Mouse (Mus musculus): ENCODE measurements around the gene Ssh2. TPM values are rescaled to one million over a fixed set of nuclear protein-coding genes. Genes with fewer than 3 reads are reported as not detected.

The Ssh2 gene
- polyA plus RNA-seq, 1 experiment = 13.5 TPM

DNA sequence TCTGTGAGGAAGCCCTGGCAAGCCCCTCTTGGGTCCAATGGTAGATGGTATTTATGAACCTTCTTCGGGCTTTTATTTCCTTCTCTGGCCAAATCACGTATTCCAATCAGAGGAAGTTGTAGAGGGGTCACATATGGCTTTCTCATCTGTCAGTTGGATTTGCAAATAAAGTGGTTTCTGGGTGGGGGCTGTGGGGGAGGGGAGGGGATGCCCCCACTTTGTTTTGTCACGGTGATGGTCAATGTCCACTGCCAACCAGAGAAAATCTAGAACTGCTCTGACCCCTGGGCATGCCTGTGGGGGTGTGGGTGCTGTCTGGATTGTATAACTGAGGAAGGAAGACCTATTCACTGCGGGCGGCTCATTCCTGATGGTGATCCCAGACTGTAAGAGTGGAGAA, 22.7 kb upstream of the Ssh2 start:
- TF ChIP-seq POLR2A (IDR thresholded peaks at IDR 0.05; ENCODE audit: low read depth, low read length) (no peak), CTCF (IDR thresholded peaks at IDR 0.05; ENCODE audit: borderline replicate concordance, insufficient read depth, low read length) (no peak)
- H3K4me1 ChIP-seq (ENCODE audit: control insufficient read depth, insufficient read depth, low read length) = no peaks in the 10 kb centered on the region
- H3K27ac ChIP-seq (ENCODE audit: insufficient read depth, low read length) = no peak overlapping the region
- H3K4me3 ChIP-seq (ENCODE audit: insufficient read depth, low read length) = no peak overlapping the region

DNA sequence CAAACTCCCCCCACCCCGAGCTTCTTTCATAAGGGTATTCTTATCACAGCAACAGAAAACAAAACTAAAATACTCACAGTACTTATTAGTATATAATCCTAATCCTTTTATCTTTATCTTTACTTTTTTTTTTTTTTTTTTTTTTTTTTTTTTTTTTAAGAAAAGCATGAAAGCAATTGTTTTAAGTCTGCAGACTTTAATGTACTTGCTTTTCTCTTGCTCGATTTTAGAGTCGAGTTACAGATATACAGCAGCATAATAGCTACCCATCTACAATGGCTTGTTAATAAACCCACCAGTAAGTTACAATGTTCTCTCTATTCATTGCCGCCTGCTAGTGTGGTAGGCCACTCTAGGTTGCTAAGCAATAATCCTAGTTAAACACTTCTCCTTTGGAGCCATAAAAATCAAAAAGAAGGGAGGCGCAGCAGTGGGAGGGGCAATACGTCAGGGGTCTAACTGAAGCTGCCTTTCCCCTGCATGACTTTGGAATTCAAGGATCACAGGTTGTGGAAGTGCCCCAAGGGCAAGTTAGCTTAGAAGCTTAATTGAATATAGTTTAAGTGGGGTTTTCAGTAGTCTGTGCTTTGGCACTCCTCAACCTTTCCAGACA, 22.0 kb upstream of the Ssh2 start:
- no peak for TF ChIP-seq POLR2A (IDR thresholded peaks at IDR 0.05; ENCODE audit: low read depth, low read length)
- no peak for TF ChIP-seq CTCF (IDR thresholded peaks at IDR 0.05; ENCODE audit: borderline replicate concordance, insufficient read depth, low read length)
- Histone ChIP-seq H3K4me3 (ENCODE audit: insufficient read depth, low read length) (no peak overlapping the region), H3K4me1 (ENCODE audit: control insufficient read depth, insufficient read depth, low read length) (no peaks in the 10 kb centered on the region), H3K27ac (ENCODE audit: insufficient read depth, low read length) (no peak overlapping the region)

DNA sequence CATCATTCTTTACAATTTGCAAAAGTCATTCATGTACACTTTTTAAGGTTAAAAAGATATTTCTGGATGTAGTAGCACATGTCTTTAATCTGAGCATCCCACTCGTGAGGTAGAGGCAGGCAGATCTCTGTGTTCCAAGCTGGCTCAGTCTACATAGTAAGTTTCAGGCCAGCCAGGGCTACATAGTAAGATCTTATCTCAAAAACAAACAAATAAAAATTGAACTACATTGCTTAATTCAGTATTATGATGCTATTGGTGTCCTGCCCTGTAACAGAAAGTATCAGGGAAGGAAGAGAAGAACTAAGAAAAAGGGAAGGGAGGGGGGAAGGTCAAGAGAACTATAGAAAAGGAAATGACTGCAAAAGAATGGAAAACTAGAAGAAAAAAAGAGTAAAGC, 21.3 kb upstream of the Ssh2 start:
- no peak overlapping the region for H3K4me3 ChIP-seq (ENCODE audit: insufficient read depth, low read length)
- no peaks in the 10 kb centered on the region for H3K4me1 ChIP-seq (ENCODE audit: control insufficient read depth, insufficient read depth, low read length)
- TF ChIP-seq CTCF (IDR thresholded peaks at IDR 0.05; ENCODE audit: borderline replicate concordance, insufficient read depth, low read length) (no peak), POLR2A (IDR thresholded peaks at IDR 0.05; ENCODE audit: low read depth, low read length) (no peak)
- no peak overlapping the region for H3K27ac ChIP-seq (ENCODE audit: insufficient read depth, low read length)

DNA sequence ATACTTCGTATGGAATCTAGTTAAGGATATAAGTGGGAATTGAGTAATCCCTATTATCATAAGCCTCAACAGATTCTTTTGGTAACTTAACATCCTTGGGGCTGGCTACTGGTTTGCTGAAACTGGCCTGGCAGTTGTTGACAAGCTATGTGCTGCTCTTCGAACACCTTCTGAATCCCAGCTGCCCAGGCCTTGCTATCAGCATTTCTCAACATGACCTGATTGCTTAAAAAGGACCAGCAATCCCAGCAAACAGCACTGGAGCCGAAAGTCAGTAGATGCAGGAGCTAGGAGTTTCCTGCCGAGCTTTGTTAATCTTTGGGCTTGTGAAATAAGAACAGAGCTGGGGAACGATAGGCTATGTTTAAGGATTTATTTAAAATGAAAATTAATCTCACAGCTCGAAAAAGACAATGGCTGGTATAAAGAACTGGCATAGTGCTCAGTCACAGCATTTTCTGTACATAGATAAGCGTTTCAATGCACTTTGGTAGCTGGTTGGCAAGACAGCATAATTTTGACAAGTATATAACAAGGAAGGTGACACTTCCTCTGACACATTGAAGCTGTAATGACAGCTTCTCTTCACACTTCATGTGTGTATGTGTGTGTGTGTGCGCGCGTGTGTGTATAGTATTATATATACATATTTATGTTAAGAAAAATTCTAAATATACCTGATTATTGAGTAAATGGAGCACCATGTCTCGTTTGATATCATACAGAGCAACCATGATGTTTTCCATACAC, 20.6 kb upstream of the Ssh2 start:
- Histone ChIP-seq H3K4me3 (ENCODE audit: insufficient read depth, low read length) (no peak overlapping the region), H3K27ac (ENCODE audit: insufficient read depth, low read length) (no peak overlapping the region), H3K4me1 (ENCODE audit: control insufficient read depth, insufficient read depth, low read length) (no peaks in the 10 kb centered on the region)
- TF ChIP-seq CTCF (IDR thresholded peaks at IDR 0.05; ENCODE audit: borderline replicate concordance, insufficient read depth, low read length) = no peak
- TF ChIP-seq POLR2A (IDR thresholded peaks at IDR 0.05; ENCODE audit: low read depth, low read length) = no peak

DNA sequence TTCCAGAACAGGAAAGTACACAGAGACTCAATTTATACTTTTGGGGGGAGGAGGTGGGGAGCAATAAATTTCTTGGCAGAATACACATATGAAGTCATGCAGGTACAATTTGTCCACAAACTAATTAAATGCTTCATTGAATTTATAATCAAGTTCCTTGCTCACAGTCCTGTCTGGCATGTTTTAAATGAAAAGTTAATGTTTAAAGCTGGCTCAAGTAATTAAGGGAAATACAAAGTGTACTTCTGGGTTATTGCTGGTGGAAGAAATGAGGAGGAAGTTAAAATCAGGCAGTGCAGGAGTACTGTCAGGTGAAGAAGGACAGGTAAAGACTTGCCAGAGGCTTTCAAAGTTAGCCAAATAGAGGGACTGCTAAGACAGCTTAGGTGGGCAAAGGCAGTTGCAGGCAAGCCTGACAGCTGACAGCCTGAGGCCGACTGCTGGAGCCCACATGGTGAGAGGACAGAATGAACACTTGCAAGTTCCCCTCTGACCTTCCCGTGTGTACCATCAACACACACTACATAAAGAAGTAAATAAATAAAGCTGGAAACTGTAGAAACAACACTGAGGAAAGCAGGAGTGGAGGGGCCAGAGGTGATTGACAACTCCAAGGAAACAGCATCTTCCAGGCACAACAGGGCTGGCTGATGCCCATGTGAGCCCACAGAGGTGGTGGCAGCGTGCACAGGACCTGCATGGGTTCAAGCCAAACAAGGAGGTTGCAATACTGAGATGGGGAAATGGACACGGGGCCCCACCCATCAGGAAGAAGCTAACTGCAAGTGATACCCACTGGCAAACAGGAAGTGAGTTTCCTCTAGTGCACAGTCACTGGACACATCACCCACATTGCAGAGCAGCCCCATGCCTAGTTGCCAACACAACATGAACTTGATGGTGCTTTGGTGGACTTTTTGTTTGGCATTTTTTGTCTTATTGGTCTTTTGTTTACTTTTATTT, 19.6 kb upstream of the Ssh2 start:
- H3K4me3 ChIP-seq (ENCODE audit: insufficient read depth, low read length) = no peak overlapping the region
- H3K27ac ChIP-seq (ENCODE audit: insufficient read depth, low read length) = no peak overlapping the region
- TF ChIP-seq CTCF (IDR thresholded peaks at IDR 0.05; ENCODE audit: borderline replicate concordance, insufficient read depth, low read length) = no peak
- TF ChIP-seq POLR2A (IDR thresholded peaks at IDR 0.05; ENCODE audit: low read depth, low read length) = no peak
- no peaks in the 10 kb centered on the region for H3K4me1 ChIP-seq (ENCODE audit: control insufficient read depth, insufficient read depth, low read length)

DNA sequence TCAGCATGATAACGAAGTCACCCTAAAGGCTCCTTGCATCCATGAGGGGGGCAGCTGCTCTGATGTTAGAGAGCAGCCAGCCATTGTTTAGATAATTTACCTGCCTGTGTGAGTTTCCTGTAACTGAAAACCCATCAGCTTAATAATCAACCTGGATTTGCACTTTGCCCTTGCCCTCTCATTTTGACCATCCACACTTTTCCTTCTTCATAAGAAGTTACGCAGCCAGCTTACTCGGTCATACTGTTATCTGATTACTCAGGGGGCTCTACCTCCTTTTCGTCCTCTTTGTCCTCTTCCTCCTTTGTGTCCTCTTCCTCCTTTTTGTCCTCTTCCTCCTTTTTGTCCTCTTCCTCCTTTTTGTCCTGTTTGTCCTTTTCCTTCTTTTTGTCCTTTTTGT, 16.5 kb upstream of the Ssh2 start:
- Histone ChIP-seq H3K4me3 (ENCODE audit: insufficient read depth, low read length) (no peak overlapping the region), H3K4me1 (ENCODE audit: control insufficient read depth, insufficient read depth, low read length) (no peaks in the 10 kb centered on the region), H3K27ac (ENCODE audit: insufficient read depth, low read length) (no peak overlapping the region)
- TF ChIP-seq POLR2A (IDR thresholded peaks at IDR 0.05; ENCODE audit: low read depth, low read length) = no peak
- TF ChIP-seq CTCF (IDR thresholded peaks at IDR 0.05; ENCODE audit: borderline replicate concordance, insufficient read depth, low read length) = no peak

DNA sequence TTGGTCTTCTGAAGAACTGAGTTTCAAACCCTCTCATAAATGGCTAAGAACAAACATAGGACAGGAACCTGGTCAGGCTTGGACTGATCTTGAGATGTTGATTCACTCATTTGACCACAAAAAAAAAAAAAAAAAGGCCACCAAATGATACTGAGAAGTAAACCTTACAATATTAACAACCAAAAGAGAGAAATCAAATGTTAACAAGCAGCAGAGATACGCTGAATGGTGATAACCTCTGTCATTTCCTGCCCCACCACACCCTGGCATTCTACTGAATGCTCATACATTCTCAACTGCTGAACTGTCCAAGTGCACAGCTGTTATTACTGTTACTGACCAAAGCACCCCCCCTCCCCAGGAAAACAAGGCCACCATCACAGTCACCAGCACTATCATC, 15.4 kb upstream of the Ssh2 start:
- H3K4me1 ChIP-seq (ENCODE audit: control insufficient read depth, insufficient read depth, low read length) = no peaks in the 10 kb centered on the region
- no peak overlapping the region for H3K4me3 ChIP-seq (ENCODE audit: insufficient read depth, low read length)
- TF ChIP-seq CTCF (IDR thresholded peaks at IDR 0.05; ENCODE audit: borderline replicate concordance, insufficient read depth, low read length) (no peak), POLR2A (IDR thresholded peaks at IDR 0.05; ENCODE audit: low read depth, low read length) (no peak)
- no peak overlapping the region for H3K27ac ChIP-seq (ENCODE audit: insufficient read depth, low read length)

DNA sequence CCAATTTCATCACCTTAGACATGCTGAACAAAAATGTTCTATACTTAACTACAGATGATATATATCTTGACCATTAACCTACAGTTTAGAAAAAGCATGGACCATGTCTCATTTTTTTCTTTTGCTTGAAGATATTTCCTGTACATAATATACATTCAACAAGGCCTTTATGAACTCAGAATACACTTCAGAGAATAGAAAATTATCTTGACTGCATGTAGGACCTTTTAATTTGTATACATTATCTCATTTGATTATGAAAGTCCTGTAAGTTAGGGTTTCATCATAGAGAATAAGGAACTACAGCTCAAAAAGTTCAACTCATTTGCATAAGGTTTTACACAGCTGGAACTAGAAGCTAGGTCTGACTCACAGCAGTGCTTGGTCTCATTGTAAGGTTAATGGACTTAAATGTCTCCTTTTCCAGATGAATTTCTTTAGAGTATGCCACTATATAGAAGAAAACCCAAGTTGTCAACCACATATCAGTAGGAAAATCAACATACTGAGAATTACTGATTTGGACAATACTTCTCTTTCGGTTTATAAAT, 1.9 kb upstream of the Ssh2 start:
- Histone ChIP-seq H3K27ac (ENCODE audit: insufficient read depth, low read length) (no peak overlapping the region), H3K4me1 (ENCODE audit: control insufficient read depth, insufficient read depth, low read length) (no peaks in the 10 kb centered on the region), H3K4me3 (ENCODE audit: insufficient read depth, low read length) (no peak overlapping the region)
- TF ChIP-seq POLR2A (IDR thresholded peaks at IDR 0.05; ENCODE audit: low read depth, low read length) (no peak), CTCF (IDR thresholded peaks at IDR 0.05; ENCODE audit: borderline replicate concordance, insufficient read depth, low read length) (no peak)

DNA sequence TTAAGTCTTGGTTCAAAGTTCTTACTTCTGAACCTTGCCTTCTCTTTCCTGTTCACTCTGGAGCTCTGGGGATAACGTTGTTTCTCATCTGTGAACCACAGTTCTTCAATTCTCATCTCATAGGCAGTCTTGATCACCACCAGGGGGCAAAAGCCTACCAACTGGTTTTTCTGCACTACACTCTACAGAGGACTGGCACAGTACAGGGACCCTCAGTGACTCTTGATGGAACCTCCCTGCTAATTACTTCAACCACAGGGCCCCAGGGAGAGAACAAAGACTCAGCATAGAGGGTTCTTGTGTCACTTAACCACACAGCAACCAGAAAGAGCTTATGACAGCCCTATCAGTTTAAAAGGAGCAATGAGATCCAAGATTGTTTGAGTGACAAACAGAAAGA, 1.3 kb upstream of the Ssh2 start:
- TF ChIP-seq CTCF (IDR thresholded peaks at IDR 0.05; ENCODE audit: borderline replicate concordance, insufficient read depth, low read length) (no peak), POLR2A (IDR thresholded peaks at IDR 0.05; ENCODE audit: low read depth, low read length) (no peak)
- no peak overlapping the region for H3K27ac ChIP-seq (ENCODE audit: insufficient read depth, low read length)
- H3K4me3 ChIP-seq (ENCODE audit: insufficient read depth, low read length) = no peak overlapping the region

More for the DNA sequence above, 1.3 kb upstream of the Ssh2 start:
- no peaks in the 10 kb centered on the region for H3K4me1 ChIP-seq (ENCODE audit: control insufficient read depth, insufficient read depth, low read length)
